Comparison of ENCODE assay signal across 15 mouse cellular contexts in genomic region chr7:92147499-92147898, GRCm38 (mm10).
"Had no signal": no experiment of that assay in that cellular context is flagged by ENCODE, and none has a peak within 500 bp of the region (broad histone marks: within the 10 kb centered on the region; RNA-seq: fewer than 3 reads in every experiment).

No protein-coding gene starts in this region.

- DNase-seq: kidney, adult 18-20 months; kidney, postnatal 14 days; left cerebral cortex, postnatal 4 days; liver; liver, embryonic 13.5 days; liver, postnatal 0 days; lung, postnatal 14 days; right cerebral cortex, adult 18-20 months; right cerebral cortex, postnatal 25 days had no signal

- H3K4me2 ChIP-seq: intestine, embryonic 15.5 days; kidney, embryonic 15.5 days; liver, embryonic 13.5 days; lung, embryonic 15.5 days; neural tube, embryonic 15.5 days had no signal

- H3K36me3 ChIP-seq: intestine, embryonic 15.5 days; kidney, embryonic 15.5 days; liver, embryonic 13.5 days; lung, embryonic 15.5 days; neural tube, embryonic 15.5 days had no signal

- H3K9ac ChIP-seq: intestine, embryonic 15.5 days; kidney, embryonic 15.5 days; liver, embryonic 13.5 days; liver, postnatal 0 days; lung, embryonic 15.5 days; neural tube, embryonic 15.5 days had no signal

- H3K27me3 ChIP-seq: intestine, embryonic 15.5 days; kidney, embryonic 15.5 days; liver, embryonic 13.5 days; lung, embryonic 15.5 days; neural tube, embryonic 15.5 days had no signal

- H3K4me1 ChIP-seq: intestine, embryonic 15.5 days; kidney, embryonic 15.5 days; liver, embryonic 13.5 days; lung, embryonic 15.5 days; neural tube, embryonic 15.5 days had no signal

- H3K27ac ChIP-seq: intestine, embryonic 15.5 days; kidney, embryonic 15.5 days; liver, embryonic 13.5 days; lung, embryonic 15.5 days; macrophage; neural tube, embryonic 15.5 days had no signal

- H3K4me3 ChIP-seq: intestine, embryonic 15.5 days; kidney, embryonic 15.5 days; liver, embryonic 13.5 days; lung, embryonic 15.5 days; myocyte; neural tube, embryonic 15.5 days had no signal

- H3K9me3 ChIP-seq: intestine, embryonic 15.5 days; kidney, embryonic 15.5 days; liver, embryonic 13.5 days; lung, embryonic 15.5 days; neural tube, embryonic 15.5 days had no signal

- ATAC-seq: intestine, embryonic 15.5 days; liver, postnatal 0 days had no signal
